Mouse (Mus musculus) ES-E14 (cell line): Measurements from ENCODE around the gene Arsb. TPM values are rescaled to one million over a fixed set of nuclear protein-coding genes. Genes with fewer than 3 reads are reported as not detected.

Source experiments
- DNase-seq: peaks from one replicate; pipeline ENCODE4 v3.0.0-alpha.2; 2013; ENCODE audit warnings: low read depth, low spot score
- H3K27ac ChIP-seq: 2 replicates; pipeline ENCODE4 v1.5.1; 2012; ENCODE audit warnings: low read depth, mild to moderate bottlenecking, low read length, moderate library complexity, mixed read lengths; ENCODE audit not compliant: poor library complexity, insufficient read depth, severe bottlenecking
- H3K36me3 ChIP-seq: 2 replicates; pipeline ENCODE4 v1.6.1; 2012; ENCODE audit warnings: mild to moderate bottlenecking, low read length, moderate library complexity, mixed read lengths; ENCODE audit not compliant: control insufficient read depth, poor library complexity, insufficient read depth, severe bottlenecking
- H3K4me1 ChIP-seq, 2 experiments: fragments of 150-350 bp in 1 of 2; sonication (generic) in 1 of 2; 2 replicates each; pipeline ENCODE4 v1.6.1; 2012; ENCODE audit warnings: low read length in 2 of 2, mild to moderate bottlenecking in 1 of 2, mixed read lengths in 1 of 2; ENCODE audit not compliant: control insufficient read depth in 2 of 2, insufficient read depth in 2 of 2, poor library complexity in 1 of 2
- H3K4me3 ChIP-seq, 2 experiments: fragments of 150-350 bp in 1 of 2; sonication (generic) in 1 of 2; 2 replicates each; pipeline ENCODE4 v1.5.1; 2012; ENCODE audit warnings: low read length in 2 of 2, low read depth in 1 of 2, mild to moderate bottlenecking in 1 of 2, mixed read lengths in 1 of 2; ENCODE audit not compliant: insufficient read depth in 1 of 2, poor library complexity in 1 of 2, severe bottlenecking in 1 of 2
- H3K9ac ChIP-seq: 2 replicates; pipeline ENCODE4 v1.6.1; 2012; ENCODE audit warnings: low read depth, mild to moderate bottlenecking, low read length, mixed read lengths; ENCODE audit not compliant: poor library complexity, insufficient read depth, severe bottlenecking
- H3K9me3 ChIP-seq: fragments of 150-350 bp; sonication (generic); 2 replicates; pipeline ENCODE4 v1.6.1; 2012; ENCODE audit warnings: low read depth, mild to moderate bottlenecking, low read length; ENCODE audit not compliant: control insufficient read depth, insufficient read depth
- CHD2 ChIP-seq: IDR thresholded peaks from 2 replicates; pipeline ENCODE4 v1.6.1; 2014; ENCODE audit warnings: mild to moderate bottlenecking, low read depth, low read length, inconsistent platforms
- HCFC1 ChIP-seq: IDR thresholded peaks from 2 replicates; pipeline ENCODE4 v1.6.1; 2012; ENCODE audit warnings: low read length, inconsistent platforms, borderline replicate concordance; ENCODE audit not compliant: insufficient read depth
- MAFK ChIP-seq: IDR thresholded peaks from 2 replicates; pipeline ENCODE4 v1.6.1; 2014; ENCODE audit warnings: mild to moderate bottlenecking, low read depth, low read length, inconsistent platforms; ENCODE audit not compliant: insufficient read depth
- ZC3H11A ChIP-seq: IDR thresholded peaks from 2 replicates; pipeline ENCODE4 v1.6.1; 2012; ENCODE audit warnings: low read depth, mild to moderate bottlenecking, inconsistent platforms, low read length, borderline replicate concordance
- ZNF384 ChIP-seq: IDR thresholded peaks from 2 replicates; pipeline ENCODE4 v1.6.1; 2012; ENCODE audit warnings: low read depth, low read length, inconsistent platforms
- in situ Hi-C, 2 experiments: fragments of 600-800 bp; cut with MboI; formaldehyde crosslinking; loops; one replicate each; pipeline ENCODE4 v1.15.1; 2025; ENCODE audit warnings: low sequenced_read_pairs in 2 of 2, inconsistent platforms in 1 of 2; ENCODE audit not compliant: unreplicated experiment in 2 of 2
- total RNA-seq: library from RNA; depleted of rRNA; stranded (reverse); fragments of 300-350 nt; gene quantifications from 2 replicates; pipeline ENCODE4 v1.2.3, GENCODE M21; 2012

The Arsb gene
- total RNA-seq, 1 experiment: 1.1 TPM

DNA sequence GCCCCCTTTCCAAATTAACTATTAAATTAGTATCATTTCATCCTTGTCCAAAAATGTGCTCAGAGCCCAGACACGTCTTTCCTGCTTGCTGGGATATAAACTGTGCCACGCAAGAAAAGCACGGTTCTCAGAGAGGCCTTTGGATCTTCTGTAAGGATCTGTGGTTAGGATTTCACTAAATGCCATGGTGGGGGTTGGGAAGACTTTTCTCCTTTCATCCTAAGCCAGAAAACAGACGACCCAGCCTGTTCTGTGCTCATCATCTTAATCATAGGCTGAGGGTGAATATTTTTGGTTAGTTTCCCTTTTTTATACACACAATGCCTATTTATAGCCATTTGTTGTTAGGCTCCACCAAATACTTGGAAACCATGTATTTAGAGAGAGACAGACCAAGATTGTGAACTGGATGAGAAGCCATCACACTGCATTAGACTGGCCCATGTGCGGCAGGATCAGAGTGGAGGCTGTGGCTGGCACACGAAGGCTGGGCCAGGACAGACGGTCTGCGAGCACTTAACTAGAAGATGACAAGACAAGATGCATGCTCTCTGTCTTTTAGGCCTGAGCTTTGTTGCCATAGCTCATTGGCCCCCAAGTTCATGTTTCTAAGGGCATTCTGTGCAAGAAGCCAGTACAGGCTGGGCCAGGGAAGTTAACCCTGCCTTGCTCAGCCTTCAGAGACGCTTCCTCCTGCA lies 153.5 kb downstream of the Arsb start:
- Histone ChIP-seq H3K4me3 (no peak overlapping the region), H3K9me3 (no peaks in the 10 kb centered on the region), H3K9ac (no peak overlapping the region), H3K27ac (no peak overlapping the region), H3K4me1 (no peaks in the 10 kb centered on the region), H3K36me3 (no peaks in the 10 kb centered on the region)
- in situ Hi-C loops: no loop called here
- no peak for TF ChIP-seq ZC3H11A
- no peak for TF ChIP-seq MAFK
- no peak for TF ChIP-seq ZNF384
- DNase-seq: no peak

DNA sequence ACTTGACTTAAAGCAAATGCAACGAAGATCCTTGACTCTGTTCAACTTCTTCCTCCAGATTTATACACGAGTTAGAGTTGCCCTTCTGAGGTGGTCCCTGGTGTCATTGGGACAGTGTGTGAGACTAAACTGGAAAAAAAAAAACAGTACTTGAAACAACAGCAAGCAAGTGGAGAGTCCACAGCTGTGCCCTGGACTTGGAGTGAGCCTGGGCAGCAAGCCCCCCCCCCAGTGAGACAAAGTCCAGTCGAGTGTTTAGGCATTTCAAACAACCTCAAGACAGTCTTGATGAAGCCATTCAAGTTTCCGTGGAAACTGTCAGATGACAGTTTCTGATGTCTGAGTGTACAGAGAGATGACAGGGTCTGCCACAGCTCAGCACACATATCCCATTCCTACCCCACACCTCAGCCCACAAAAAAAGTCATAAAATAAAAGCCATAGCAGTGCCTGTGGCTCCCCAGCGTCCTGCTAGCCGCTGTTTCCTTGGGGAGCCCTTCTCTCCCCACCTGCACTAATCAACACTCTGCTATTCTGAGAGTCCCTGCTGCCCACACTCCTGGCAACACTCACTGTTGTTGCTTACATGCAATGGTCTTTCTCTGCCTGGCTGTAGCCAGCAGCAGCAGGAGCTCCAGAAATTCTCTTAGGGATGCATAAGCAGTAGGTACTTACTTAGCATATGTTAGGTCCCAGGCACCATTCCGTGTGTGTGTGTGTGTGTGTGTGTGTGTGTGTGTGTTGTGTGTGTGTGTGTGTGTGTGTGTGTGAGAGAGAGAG lies 159.3 kb downstream of the Arsb start:
- Histone ChIP-seq H3K4me1 (no peaks in the 10 kb centered on the region), H3K27ac (no peak overlapping the region), H3K9me3 (no peaks in the 10 kb centered on the region), H3K36me3 (no peaks in the 10 kb centered on the region), H3K4me3 (no peak overlapping the region), H3K9ac (no peak overlapping the region)
- in situ Hi-C loops: no loop called here
- DNase-seq: no peak
- TF ChIP-seq CHD2 (no peak), ZC3H11A (no peak), MAFK (no peak), HCFC1 (no peak), ZNF384 (no peak)

DNA sequence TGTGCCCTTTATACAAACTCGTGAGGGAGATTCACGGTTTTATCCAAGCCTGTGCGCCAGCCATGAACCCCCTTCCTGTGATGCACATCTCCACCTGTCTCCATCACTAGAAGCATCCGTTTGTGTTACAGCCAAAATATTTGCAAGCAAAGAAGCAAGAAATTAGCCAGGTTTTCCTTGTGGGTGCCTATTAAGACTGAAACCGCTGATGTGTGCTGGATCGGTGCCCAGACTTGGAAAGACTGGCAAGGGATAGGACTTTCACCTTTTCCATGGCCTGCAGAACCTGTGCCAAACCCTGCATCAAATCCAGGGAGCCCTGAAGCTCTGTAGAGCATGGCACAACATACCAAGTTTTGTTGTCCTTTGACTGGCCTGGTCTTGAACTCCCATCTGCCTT lies 165.0 kb downstream of the Arsb start:
- H3K36me3 ChIP-seq: no peaks in the 10 kb centered on the region
- no peaks in the 10 kb centered on the region for H3K9me3 ChIP-seq
- no peak overlapping the region for H3K27ac ChIP-seq
- no peak for DNase-seq
- no peak overlapping the region for H3K9ac ChIP-seq
- no peaks in the 10 kb centered on the region for H3K4me1 ChIP-seq
- TF ChIP-seq ZNF384: no peak
- no peak for TF ChIP-seq MAFK
- no peak for TF ChIP-seq CHD2
- no peak for TF ChIP-seq ZC3H11A
- no peak for TF ChIP-seq HCFC1
- no peak overlapping the region for H3K4me3 ChIP-seq
- in situ Hi-C loops: no loop called here

DNA sequence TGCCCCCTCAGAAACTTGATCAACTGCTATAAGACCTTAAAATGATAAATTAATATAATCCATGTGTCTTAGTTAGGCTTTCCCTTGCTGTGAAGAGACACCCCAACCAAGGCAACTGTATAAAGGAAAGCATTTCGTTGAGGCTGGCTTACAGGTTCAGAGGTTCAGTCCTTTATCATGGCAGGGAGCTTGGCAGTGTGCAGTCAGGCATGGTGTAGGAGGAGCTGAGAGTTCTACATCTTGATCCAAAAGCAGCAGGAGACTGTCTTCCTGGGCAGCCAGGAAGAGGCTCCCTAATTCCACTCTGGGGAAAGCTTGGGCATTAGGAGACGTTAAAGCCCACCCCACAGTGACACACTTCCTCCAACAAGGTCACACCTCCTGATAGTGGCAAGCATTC lies 166.7 kb downstream of the Arsb start:
- no peak for TF ChIP-seq ZNF384
- H3K9me3 ChIP-seq: no peaks in the 10 kb centered on the region
- H3K4me1 ChIP-seq: no peaks in the 10 kb centered on the region
- in situ Hi-C loops: no loop called here
- no peak overlapping the region for H3K9ac ChIP-seq
- H3K27ac ChIP-seq: no peak overlapping the region
- no peak for DNase-seq
- H3K4me3 ChIP-seq: no peak overlapping the region
- H3K36me3 ChIP-seq: no peaks in the 10 kb centered on the region

DNA sequence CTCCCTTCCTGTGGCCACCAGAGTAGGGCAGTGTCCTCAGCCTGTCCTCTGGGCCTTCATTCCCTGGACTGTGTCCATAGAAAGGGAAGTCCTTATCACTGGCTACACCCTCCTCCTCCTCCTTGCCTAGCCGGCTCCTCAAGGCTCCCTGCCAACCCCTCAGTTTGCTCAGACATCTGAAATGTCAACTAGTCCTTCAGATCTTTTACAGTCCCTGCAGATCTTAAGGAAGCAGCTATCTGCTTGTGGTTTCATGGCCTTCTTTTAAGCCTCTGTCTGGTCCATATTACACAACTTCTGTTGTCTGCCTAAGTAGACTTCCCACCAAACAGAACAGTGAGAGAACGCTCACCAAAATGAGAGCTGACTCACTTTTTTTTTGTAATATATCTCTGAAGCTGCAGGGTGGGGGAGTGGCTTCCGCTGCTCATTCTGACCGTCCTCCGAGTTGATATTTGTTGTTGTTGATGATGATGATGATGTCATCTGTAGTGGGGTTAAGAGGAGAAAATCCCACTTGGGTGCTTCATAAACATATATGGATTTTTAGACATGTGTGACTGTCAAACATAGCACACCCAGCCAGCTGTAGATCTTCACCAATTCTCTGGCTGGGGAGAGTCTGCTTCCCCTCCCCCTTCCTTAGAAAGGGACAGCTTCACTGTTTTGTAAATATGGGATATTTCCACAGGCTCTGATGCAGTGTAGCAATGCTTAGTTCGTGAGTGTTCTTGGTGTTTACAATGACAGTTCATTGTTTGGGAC lies 168.1 kb downstream of the Arsb start:
- TF ChIP-seq CHD2: no peak
- TF ChIP-seq ZC3H11A: no peak
- no peak for TF ChIP-seq HCFC1
- TF ChIP-seq MAFK: no peak
- Histone ChIP-seq H3K4me1 (no peaks in the 10 kb centered on the region), H3K9ac (no peak overlapping the region), H3K4me3 (no peak overlapping the region), H3K27ac (no peak overlapping the region), H3K36me3 (no peaks in the 10 kb centered on the region), H3K9me3 (no peaks in the 10 kb centered on the region)
- in situ Hi-C loops: no loop called here
- DNase-seq: no peak
